Mouse (Mus musculus) embryo, embryonic 10.5 days (tissue): ENCODE measurements around the gene Ush2a.

Experiments
- DNase-seq: peaks from one replicate; pipeline ENCODE4 v3.0.0-alpha.2; 2015; ENCODE audit warnings: low spot score

Gene Ush2a

GRCm38 (mm10) chr1:188543364-188543763 lies 281.5 kb downstream of the Ush2a start:
- no peak for DNase-seq

GRCm38 (mm10) chr1:188549686-188550085 lies 287.9 kb downstream of the Ush2a start:
- DNase-seq, result no peak

GRCm38 (mm10) chr1:188551802-188552201 lies 290.0 kb downstream of the Ush2a start:
- no peak for DNase-seq

- no peak for DNase-seq
These were observed 297.1 kb downstream of the Ush2a start for GRCm38 (mm10) chr1:188558911-188559310.

GRCm38 (mm10) chr1:188566229-188566628 lies 304.4 kb downstream of the Ush2a start:
- DNase-seq, result no peak

GRCm38 (mm10) chr1:188567486-188567885 lies 305.7 kb downstream of the Ush2a start:
- DNase-seq, result no peak

GRCm38 (mm10) chr1:188568295-188568961 lies 306.6 kb downstream of the Ush2a start:
- no peak for DNase-seq

GRCm38 (mm10) chr1:188576246-188576747 lies 314.5 kb downstream of the Ush2a start:
- no peak for DNase-seq

- DNase-seq, result no peak
These were observed 315.6 kb downstream of the Ush2a start for GRCm38 (mm10) chr1:188577376-188577775.

GRCm38 (mm10) chr1:188581136-188581535 lies 319.3 kb downstream of the Ush2a start:
- DNase-seq, result no peak

- peak; percentile 42 for DNase-seq
These were observed 333.4 kb downstream of the Ush2a start for GRCm38 (mm10) chr1:188595251-188595650.

- no peak for DNase-seq
These were observed 336.2 kb downstream of the Ush2a start for GRCm38 (mm10) chr1:188598052-188598451.

GRCm38 (mm10) chr1:188599134-188599533 lies 337.3 kb downstream of the Ush2a start:
- DNase-seq, result no peak

- no peak for DNase-seq
These were observed 344.6 kb downstream of the Ush2a start for GRCm38 (mm10) chr1:188606450-188606849.

GRCm38 (mm10) chr1:188616547-188616946 lies 354.7 kb downstream of the Ush2a start:
- DNase-seq, result no peak

- peak; percentile 62 for DNase-seq
These were observed 371.9 kb downstream of the Ush2a start for GRCm38 (mm10) chr1:188633736-188634135.

GRCm38 (mm10) chr1:188639666-188640065 lies 377.8 kb downstream of the Ush2a start:
- no peak for DNase-seq

GRCm38 (mm10) chr1:188643156-188643555 lies 381.3 kb downstream of the Ush2a start:
- DNase-seq, result no peak

GRCm38 (mm10) chr1:188653001-188653400 lies 391.2 kb downstream of the Ush2a start:
- no peak for DNase-seq

GRCm38 (mm10) chr1:188656121-188656520 lies 394.3 kb downstream of the Ush2a start:
- DNase-seq, result no peak

- DNase-seq, result peak; percentile 32
These were observed 397.3 kb downstream of the Ush2a start for GRCm38 (mm10) chr1:188659159-188659558.

- peak; percentile 68 for DNase-seq
These were observed 398.5 kb downstream of the Ush2a start for GRCm38 (mm10) chr1:188660339-188660738.

- DNase-seq, result peak; percentile 66
These were observed 399.1 kb downstream of the Ush2a start for GRCm38 (mm10) chr1:188660882-188661281.

GRCm38 (mm10) chr1:188667460-188667859 lies 405.6 kb downstream of the Ush2a start:
- no peak for DNase-seq
